8 mouse cellular contexts compared by ENCODE assay signal in the genomic region with DNA sequence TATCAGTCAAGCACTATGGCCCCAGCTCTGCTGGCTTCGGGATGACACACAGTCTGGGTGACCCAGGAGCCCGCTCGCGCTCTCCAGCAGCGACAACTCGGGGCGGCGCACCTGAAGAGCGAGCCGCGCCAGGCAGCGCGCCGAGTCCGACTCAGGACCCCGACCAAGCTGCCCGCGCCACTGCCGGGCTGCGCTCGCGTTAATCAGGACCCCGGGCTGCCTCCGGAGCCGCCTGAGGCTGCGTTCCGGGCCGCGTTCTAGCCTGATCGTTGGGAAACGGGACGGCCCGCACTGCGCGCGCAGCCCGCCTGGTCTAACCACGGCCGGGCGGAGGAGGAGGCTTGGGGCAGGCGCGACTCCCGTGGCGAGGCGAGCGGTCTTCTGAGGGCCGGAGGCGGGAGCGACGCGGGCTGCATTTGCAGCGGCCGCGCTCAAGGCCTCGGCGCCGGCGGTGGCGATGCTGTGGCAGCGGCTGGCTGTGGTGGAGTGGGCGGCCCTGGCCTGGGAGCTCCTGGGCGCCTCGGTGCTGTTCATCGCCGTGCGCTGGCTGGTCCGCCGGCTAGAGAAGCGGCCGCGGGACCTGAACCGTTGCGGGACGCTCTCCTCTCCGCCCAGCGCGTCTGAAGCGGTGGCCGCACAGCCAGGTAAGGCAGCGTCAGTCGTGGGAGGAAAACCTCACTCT. TPM values are rescaled to one million over a fixed set of nuclear protein-coding genes. Genes with fewer than 3 reads are reported as not detected.
DNase-seq lines count a peak whose midpoint lies in the region; ATAC-seq and TF ChIP-seq lines count a peak whose summit lies in the region.

A gene (plus strand): TSS at position 225 of the 682 bp plus-strand sequence.

- peak; percentile 94 for DNase-seq in ES-CJ7 (ENCODE audit: low read depth, low spot score)
- DNase-seq in cerebellum, adult 11 months, result peak; percentile 89
- peak; percentile 81 for DNase-seq in heart, postnatal 25 days (ENCODE audit: low spot score)
- peak; percentile 85 to 93 for DNase-seq in layer of hippocampus, adult 18-20 months (ENCODE audit: low spot score in 2 of 2)
- DNase-seq in lung, adult 2 months, result peak; percentile 92
- DNase-seq in thymus, adult 18-20 months, result peak; percentile 79 to 81

- peak; percentile 98 for ATAC-seq in forebrain, embryonic 15.5 days (replicated peaks)
- ATAC-seq in neutrophil, adult 5-6 weeks (ENCODE audit: extremely low read depth, insufficient number of reproducible peaks, low FRiP score, poor library complexity, severe bottlenecking), result peak; percentile 93

- no peak for TF ChIP-seq CTCF in lung, adult 2 months (IDR thresholded peaks at IDR 0.05; ENCODE audit: insufficient read depth, low read length)

- peak within 1 kb of the TSS; percentile 94 for H3K9ac ChIP-seq in forebrain, embryonic 15.5 days (replicated peaks)

- under 1% methylated on average over 81 of the region's 81 CpGs for WGBS in forebrain, embryonic 15.5 days
- under 1% methylated on average over 81 of the region's 81 CpGs for WGBS in lung, adult 2 months

- TF ChIP-seq POLR2A in lung, adult 2 months (IDR thresholded peaks at IDR 0.05; ENCODE audit: borderline replicate concordance, extremely low read depth, low read depth, low read length), result no peak; the same call in 1 of the 2 replicates

- no peaks in the 10 kb centered on the region for H3K9me3 ChIP-seq in forebrain, embryonic 15.5 days

- peak within 1 kb of the TSS; percentile 67 for H3K4me2 ChIP-seq in forebrain, embryonic 15.5 days (replicated peaks)

- H3K27me3 ChIP-seq in forebrain, embryonic 15.5 days, result no peaks in the 10 kb centered on the region

- H3K4me1 ChIP-seq in forebrain, embryonic 15.5 days, result peaks cover 24% of the 10 kb centered on the region
- peaks cover 8% of the 10 kb centered on the region for H3K4me1 ChIP-seq in lung, adult 2 months (ENCODE audit: control insufficient read depth, insufficient read depth, low read length)

- peaks cover 28% of the 10 kb centered on the region for H3K36me3 ChIP-seq in forebrain, embryonic 15.5 days

- peak within 1 kb of the TSS; percentile 59 for H3K4me3 ChIP-seq in forebrain, embryonic 15.5 days
- H3K4me3 ChIP-seq in lung, adult 2 months (replicated peaks; ENCODE audit: extremely low read depth, low read depth, low read length), result peak within 1 kb of the TSS; percentile 88

- H3K27ac ChIP-seq in forebrain, embryonic 15.5 days (replicated peaks), result peak within 1 kb of the TSS; percentile 95

- intact Hi-C loops in heart, postnatal 25 days (cut with DNase I), result no loop called here

RNA-seq across cellular contexts. Expression of the gene that starts here (rescaled TPM):
- 26.9 and 28.6 TPM in 2 replicates for polyA plus RNA-seq in forebrain, embryonic 15.5 days (2015; fragmentation: Nextera tagmentation; extraction: Ambion mirVana)
- total RNA-seq in heart, postnatal 25 days (2021), result 10 to 100 TPM; 25.8 to 29.3 TPM
- total RNA-seq in layer of hippocampus, adult 18-20 months (2021), result 10 to 100 TPM; 43.5 to 48.0 TPM
- 9.0 and 10.2 TPM in 2 replicates for polyA plus RNA-seq in lung, adult 2 months (2012; rRNA removed)
- 75.8 and 96.5 TPM in 2 replicates for total RNA-seq in neutrophil, adult 5-6 weeks (2017)

Comparison
In these comparisons a context has a peak if more than half of its experiments do, and no peak if none do; other contexts are left out.
1. Peak in every context shown above with its lines: DNase-seq, ATAC-seq, H3K4me3 ChIP-seq and H3K27ac ChIP-seq.